Mouse (Mus musculus) adrenal gland, adult 2 months (tissue): ENCODE results near the gene Senp2. TPM values are rescaled to one million over a fixed set of nuclear protein-coding genes. Genes with fewer than 3 reads are reported as not detected.

Experiments used
- DNase-seq: peaks from one replicate; pipeline ENCODE4 v3.0.0; 2021
- polyA plus RNA-seq: library from polyadenylated mRNA; depleted of rRNA; stranded (reverse); fragments of >200 nt; gene quantifications from 2 replicates; pipeline ENCODE4 v1.2.3, GENCODE M21; 2012
- total RNA-seq, 2 experiments: library from RNA; stranded (reverse); gene quantifications; 2 replicates each; pipeline ENCODE4 v1.2.3; 2021

The Senp2 gene
- total and polyA plus RNA-seq, 3 experiments, result 3.7 to 64.4 (median 33.0) TPM

- DNase-seq, result no peak
These were observed 12.8 kb downstream of the Senp2 start for GRCm38 (mm10) chr16:22022122-22022521.

- no peak for DNase-seq
These were observed 18.2 kb downstream of the Senp2 start for GRCm38 (mm10) chr16:22027474-22027873.

DNA sequence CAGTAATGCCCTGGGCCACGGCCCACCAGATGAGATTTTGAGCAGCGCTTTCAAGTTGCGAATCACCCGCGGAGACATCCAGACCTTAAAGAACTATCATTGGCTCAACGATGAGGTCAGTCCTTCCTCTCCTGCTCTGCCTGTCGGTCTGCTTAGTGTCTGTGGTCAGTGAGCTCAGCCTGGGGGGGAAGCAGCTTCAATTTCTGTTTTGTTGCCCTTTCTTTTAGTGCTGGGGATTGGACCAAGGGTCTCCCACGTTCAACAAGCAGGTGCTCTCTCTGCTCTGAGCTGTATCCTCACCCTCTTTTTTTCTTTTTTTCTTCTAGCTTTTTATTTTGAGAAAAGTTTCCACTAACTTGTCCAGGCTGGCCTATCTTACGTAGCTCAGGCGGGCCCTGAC lies 29.3 kb downstream of the Senp2 start:
- DNase-seq, result no peak

DNA sequence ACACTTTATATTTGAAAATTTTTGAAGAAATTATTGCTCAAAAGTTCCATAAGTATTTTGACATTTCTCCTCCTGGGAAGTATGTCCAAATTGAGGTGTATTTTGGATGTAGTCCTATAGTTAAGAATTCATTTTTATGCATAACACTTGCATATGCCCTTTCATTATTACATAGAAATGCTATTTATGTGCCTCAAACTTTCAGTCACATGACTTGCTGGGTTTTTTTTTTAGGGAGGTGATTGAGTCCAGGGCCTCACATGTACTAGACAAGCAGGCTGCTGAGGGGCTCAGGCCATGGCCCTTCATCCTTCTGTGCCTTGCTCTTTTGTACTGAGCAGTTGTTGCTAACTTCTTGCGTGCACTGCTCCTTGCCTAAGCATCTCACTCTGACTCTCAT lies 30.7 kb downstream of the Senp2 start:
- no peak for DNase-seq

- DNase-seq, result no peak
These were observed 34.5 kb downstream of the Senp2 start for GRCm38 (mm10) chr16:22043830-22044229.

DNA sequence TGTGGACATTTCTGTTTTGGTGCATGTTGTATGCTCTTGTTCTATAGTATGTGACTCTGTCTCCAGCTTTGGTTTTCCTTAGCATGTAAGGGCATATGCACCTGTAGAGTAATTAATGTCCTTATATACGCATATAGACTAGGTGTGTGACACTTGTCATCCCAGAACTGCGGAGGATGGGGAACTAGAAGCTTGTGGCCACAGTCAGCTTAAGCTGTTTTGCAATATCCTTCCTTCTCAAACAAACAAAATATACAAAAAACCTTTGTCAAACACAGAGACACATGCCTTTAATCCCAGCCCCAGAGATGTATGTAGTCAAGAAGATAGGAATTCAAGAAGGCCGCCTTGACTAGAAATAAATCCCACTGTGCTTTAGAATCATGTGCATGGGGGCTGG lies 36.6 kb downstream of the Senp2 start:
- DNase-seq, result no peak

DNA sequence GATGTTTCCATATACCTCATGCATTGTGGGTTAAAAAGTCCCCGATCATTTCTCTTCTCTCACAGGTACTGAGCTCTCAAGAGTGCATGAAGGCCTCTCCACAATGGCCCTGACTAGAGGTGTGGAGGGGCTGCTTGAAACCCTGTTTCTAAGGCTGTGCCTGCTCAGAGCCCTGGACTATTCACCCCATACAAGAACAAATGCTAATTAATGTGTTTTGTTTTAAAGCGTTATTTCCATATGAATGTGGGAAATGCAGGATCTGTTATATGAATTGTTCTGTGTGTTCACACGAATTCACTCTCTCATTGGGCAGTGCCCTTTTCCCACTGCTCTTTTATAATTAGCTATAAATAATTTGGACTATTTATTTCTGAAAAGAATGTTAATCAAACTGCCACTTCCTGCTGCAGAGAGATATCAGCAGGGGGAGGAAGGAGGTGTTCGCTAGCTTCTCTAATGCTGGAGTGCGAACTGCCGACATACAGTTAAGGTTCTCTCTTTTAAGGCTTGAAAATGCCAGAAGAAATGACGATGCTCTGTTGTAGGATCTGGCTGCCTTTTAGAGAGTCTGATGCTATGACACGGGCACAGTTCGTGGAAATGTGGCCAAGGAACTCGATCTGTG lies 37.6 kb downstream of the Senp2 start:
- DNase-seq, result no peak

DNA sequence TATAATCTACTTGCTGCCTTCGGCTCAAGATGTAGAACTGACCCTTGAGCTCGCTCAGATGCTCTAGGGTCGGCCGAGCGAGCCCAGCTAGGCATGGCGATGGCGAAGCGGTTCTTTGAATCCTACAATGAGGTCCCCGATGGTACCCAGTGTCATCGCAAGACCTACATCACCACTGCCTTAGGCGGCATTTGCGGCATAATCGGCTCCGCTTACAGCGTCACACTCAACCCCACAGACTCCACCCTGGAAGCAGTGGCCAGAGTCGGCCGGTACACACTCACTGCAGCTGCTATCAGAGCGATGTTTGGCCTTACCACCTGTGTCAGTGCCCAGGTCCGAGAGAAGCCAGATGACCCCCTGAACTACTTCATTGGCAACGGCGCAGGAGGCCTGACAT lies 44.1 kb downstream of the Senp2 start:
- DNase-seq, result no peak

GRCm38 (mm10) chr16:22057498-22057897 lies 48.2 kb downstream of the Senp2 start:
- DNase-seq, result no peak

- no peak for DNase-seq
These were observed 49.6 kb downstream of the Senp2 start for GRCm38 (mm10) chr16:22058871-22059270.

DNA sequence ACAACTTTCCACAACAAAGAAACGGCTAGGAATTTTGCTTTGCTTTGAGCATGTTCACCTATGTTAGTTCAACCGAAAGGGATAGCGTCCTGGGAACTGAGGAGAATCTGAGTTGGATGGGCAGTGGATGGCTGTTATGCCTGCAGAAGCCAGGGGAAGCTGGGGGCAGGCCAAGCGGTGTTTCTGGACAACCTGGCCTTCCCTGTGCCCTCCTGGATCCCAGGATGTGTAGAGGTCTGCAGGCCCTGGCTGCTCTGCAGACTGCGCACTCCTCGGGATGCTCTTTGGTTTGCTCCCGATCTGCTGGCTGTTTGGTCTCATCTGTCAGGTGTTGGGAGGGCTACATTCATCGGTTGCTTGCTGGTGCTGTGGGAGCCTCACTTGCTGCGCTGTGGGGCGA lies 51.1 kb downstream of the Senp2 start:
- DNase-seq, result no peak

DNA sequence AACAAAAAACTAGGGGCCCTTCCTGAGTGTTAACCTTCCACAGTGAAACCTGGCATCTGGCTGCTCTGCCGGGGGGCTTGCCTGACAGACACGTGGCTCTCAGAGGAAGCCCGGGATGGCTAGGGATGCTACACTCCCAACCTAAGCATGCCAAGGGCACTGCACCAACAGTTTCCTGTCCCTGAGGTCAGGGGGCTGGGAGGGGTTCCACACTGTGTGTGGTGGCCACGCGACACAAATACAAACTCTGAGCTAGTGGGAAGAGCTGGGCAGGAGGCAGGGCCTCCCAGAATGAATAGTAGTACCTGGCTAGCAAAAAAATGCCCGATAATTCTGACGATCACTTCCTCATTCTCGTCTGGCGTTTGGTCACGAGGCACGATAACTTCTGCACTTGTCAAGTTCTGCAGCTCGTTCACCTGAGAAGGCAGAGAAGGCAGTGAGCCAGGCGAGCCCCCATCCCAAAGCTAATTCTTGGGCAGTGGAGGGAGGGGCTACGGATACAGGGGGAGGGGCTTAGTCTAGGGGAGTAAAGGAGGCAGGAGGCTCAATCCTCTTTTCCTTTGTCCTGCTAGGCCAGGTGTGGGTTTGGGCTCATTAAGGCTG lies 52.4 kb downstream of the Senp2 start:
- DNase-seq, result no peak

DNA sequence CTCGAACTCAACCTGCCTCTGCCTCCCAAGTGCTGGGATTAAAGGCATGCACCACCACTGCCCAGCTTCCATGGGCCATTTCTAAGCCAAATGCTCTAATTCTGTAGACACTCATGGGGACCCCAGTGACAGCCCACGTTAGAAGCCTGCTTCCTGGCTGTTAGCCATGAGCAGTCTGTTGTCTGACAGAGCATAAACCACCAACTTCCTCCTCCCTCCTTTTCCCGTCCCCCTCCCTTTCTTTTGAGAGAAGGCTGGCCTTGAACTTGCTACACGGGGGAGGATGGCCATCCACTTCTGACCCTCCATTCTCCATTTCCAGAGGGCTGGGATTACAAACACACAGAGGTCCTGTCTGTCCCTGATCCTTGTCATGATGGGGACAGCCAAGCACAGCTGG lies 53.0 kb downstream of the Senp2 start:
- DNase-seq, result no peak

GRCm38 (mm10) chr16:22065536-22065935 lies 56.3 kb downstream of the Senp2 start:
- DNase-seq, result no peak

GRCm38 (mm10) chr16:22067406-22067805 lies 58.1 kb downstream of the Senp2 start:
- DNase-seq, result peak; percentile 19

DNA sequence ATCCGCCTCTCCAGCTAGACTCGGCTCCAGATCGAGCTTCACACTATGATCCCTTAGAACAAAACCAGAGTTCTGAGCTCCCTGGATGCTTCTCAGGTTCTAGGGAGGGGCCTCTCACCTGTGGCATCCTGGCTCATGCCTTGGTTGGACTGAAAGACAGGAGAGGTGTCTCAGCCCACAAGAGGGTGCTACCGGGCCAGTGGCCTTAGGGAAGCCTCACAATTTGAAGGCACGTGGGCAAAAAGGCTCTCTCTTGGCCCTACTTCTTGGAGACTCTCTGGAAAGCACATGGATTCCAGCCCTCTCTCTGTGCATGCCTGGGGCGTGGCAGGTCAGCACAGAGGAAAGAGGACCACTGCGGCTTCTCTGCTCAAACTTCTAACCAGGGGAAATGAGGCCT lies 62.1 kb downstream of the Senp2 start:
- DNase-seq, result no peak

- no peak for DNase-seq
These were observed 65.8 kb downstream of the Senp2 start for GRCm38 (mm10) chr16:22075067-22075466.

DNA sequence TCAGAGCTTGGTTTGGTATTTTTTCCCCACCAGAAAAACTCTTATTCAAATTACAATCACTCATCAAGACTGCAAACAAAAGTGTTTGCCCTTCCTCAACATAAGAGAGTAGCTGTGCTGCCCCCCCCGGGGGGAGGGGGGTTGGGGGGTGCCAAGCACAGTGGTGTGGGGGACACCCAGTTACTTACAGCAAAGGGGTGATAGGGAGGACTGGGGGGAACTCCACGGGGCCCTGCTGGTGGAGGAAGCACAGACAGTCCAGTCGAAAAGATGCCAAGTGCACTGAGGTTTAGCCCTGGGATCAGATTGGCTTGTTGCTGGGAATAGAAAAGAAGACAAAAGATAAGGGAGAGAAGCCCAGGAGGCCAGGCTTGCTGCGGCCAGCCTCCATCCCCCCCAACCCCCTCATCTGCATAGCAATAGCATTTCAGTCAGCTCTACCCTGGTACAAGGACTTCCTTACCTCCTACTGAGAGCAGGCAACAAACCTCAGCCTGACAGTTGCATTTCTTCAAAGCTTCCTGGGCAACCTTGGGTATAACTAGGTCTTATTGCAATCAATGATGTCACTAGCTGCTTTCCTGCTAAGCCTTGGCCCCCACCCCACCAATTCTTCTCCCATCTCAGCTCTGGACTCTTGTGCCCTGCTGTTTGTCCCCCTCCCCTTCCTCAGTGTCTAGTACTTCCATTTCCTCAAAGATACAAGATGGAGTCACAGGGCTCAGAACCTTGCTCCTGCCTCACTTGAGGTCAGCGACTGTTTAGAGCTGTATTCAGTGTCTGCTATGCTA lies 66.7 kb downstream of the Senp2 start:
- DNase-seq, result no peak

- peak; percentile 66 for DNase-seq
These were observed 67.3 kb downstream of the Senp2 start for GRCm38 (mm10) chr16:22076620-22076941.

DNA sequence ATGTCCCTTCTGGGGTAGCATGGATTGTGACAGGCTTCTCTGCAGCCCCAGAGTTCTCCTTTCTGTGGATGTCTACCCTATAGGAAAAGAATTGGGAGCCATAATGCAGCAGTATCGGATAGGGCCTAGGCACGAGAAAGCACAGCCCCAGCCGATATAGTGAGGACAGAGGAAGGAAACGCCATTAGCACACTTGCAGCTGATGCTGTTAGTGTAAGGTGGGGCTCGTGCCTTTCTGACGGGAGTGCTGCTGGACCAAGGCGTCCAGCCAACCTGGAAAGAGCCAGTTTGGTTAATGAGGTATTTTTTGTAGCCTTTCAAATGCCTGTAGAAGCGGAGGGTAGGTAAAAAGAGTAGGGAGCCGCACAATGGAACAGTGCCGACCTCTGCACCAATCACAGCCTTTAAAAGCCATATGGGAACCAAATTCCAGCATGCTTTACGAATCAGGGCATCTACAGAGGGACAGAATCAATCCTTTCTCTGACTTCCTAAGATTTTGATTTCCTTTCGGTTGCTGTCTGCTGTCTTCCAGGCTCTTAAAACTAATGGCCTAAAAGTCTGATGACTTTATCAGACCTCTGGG lies 70.9 kb downstream of the Senp2 start:
- no peak for DNase-seq

GRCm38 (mm10) chr16:22085411-22085810 lies 76.1 kb downstream of the Senp2 start:
- DNase-seq, result no peak

- no peak for DNase-seq
These were observed 82.0 kb downstream of the Senp2 start for GRCm38 (mm10) chr16:22091255-22091783.

DNA sequence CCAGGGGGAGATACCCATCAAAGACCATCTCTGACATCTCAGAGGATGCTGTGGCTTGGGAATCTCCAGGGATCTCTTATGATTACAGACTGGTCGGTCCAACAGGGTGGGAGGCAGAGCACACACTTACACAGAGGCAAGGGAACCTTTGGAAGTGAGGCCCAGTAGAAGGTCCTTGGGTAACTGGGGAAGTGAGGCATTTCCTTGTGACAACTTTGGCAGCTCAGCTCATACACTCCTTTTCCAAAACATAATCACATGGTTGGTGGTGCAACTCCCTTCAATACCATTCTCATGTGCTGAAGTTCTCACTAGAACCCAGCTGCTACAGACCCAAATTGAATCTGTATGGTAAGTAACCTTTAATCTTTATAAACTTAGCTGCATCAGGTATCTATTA lies 86.5 kb downstream of the Senp2 start:
- DNase-seq, result no peak
